Mouse (Mus musculus) CH12F3 (cell line): Measurements from ENCODE around the gene Got2.

ENCODE experiments used
- in situ Hi-C: fragments of 300-500 bp; cut with MboI; formaldehyde crosslinking; loops from 2 replicates; pipeline ENCODE4 v1.14.3; 2020; ENCODE audit warnings: low sequenced_read_pairs

The Got2 gene

DNA sequence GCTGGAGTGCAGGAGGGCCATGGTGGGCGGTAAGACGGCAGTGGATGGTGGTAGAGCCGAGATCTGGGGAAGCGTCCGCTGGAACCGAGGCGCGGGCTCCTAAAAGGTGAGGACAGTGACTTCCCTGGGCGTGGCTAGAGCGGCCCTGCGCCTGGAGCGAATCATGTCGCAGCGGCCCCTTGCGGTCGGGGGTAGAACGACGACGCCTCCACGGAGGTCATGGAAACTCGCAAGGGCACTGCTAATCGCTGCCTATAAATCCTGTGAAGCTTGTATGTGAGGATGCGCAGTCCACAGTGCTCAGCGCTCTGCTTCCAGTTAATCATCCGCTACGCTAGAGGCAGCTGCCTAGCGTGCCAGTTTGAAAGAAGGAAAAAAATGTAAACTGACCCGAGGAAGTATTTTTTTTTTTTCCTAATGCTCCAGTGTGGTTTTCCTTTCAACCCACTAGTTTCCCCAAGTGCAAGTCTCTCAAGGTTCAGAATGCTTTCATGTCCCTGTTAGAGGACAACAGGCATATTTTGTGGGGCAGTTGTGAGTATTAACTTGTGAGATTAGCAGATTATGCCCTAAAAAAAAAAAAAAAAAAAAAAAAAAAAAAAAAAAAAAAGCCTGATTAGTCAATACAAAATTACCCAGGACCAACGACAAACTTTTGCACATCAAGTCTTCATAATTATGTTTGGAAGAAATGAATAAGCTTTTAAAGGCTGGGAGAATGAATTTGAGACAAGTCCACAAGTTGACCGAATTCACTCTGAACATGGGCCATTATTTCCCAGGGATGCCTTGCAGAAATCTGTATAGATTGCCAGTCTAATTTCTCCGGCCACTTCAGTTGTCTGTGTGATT, at the start of gene Got2:
Gene Got2, minus strand, starts transcription at position 263 of the 852 bp plus-strand sequence.
- in situ Hi-C loops, result no loop called here

DNA sequence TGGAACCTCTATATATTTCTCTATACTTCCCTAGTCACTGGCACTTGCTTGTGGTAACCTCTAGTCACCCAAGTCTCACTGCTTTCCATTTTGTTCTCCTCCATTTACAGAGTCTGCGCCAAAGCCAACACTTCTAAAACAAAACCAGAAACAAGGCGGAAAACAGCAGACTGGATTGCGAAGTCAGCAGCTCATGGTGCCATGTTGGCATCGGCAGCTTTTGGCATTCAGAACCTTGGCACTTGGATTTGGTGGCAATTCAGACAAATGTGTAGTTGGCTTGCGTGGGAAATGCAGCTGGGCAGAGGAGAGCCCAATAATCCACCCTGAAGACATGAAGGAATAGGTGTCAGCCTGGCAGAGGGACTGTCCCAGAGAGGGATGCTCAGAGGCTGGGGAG, 44.5 kb upstream of the Got2 start:
- in situ Hi-C loops, result no loop called here

DNA sequence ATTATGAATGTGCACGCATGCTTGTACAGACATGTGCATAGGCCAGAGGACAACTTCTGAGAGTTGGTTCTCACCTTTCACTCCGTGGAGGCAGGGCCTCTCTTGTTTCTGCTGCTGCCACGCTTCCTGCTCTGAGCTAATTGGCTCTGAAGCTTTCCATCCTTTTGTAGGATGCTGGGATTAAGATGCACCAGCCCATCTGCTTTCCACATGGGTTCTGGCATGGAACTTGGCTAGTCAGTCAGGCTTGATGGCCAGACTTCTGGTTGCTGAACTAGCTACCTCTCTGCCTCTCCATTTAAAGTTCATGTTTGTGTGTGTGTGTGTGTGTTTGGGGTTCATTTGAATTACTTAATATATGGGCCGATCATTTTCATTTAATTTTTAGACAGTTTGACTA, 41.5 kb upstream of the Got2 start:
- in situ Hi-C loops, result no loop called here

DNA sequence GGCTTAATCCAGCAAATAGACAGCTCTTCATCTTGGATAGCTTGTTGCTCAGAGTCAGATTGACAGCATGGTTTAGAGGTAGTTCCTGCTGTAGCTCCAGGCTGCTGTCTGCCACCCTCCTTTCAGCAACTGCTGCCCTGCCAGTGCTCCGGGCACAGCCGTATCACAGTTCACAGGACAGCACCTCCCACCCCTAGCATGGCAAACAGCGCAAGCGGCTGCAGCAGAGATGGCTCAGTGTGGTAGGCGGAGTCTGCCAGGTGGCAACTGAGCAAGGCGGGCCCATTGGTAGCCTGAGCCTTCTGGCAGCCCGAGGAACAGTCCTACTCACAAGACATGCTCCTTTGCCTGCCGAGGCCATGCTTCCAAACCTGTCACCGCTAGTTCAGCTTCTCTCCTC, 27.8 kb upstream of the Got2 start:
- in situ Hi-C loops, result loop anchor here (25.0 kb wide), 1 partner anchor 304 kb away; no protein-coding TSS in a partner anchor

DNA sequence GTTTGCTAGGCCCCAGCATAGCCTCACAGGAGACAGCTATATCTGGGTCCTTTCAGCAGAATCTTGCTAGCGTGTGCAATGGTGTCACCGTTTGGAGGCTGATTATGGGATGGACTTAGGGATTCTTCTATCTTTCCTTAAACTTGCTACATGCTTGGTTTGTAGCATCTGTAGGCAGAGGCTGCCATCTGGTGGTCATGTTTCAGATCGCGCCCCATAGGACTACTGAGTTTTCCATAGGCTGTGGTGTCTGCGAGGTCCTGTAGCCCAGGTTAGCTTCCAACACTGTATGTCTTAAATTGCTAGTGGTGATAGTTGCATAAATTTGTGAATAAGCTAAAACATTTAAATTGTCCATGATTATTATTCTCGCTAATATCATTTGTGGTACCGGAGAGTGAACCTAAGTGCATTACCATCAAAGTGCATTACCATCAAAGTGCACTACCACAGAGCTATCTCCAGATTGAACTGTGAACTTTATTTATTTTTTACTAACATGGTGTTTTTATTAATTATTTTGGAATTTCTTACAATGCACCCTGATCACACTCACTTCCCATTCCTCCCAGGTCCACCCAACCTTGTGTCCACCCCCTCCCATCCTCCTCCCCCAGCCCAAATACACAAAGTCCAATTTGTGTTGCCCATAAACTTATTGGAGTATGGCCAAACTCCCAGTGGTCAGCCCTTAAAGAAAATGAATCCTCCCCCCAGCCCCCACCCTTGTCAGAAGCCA, 26.7 kb upstream of the Got2 start:
- in situ Hi-C loops, result loop anchor here (25.0 kb wide), 1 partner anchor 303 kb away; no protein-coding TSS in a partner anchor

DNA sequence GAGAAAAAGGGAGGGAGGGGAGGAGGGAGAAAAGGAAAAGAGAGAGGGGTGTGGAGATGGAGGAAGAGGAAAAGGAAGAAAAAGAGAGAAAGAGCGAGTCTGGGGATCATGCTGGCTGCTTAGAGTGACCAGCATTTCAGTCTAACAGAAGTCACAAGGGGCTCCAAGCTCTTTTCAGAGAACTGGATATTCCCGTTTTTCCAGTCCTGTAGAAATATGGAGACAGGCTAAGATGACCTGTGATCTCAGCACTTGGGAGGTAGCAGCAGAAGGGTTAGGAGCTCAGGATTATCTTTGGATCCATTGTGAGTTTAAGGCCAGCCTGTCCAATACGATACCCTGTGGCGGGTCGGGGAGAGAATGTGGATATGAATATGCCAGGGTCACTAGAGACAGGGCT, 22.9 kb upstream of the Got2 start:
- in situ Hi-C loops, result loop anchor here (25.0 kb wide), 1 partner anchor 299 kb away; no protein-coding TSS in a partner anchor

DNA sequence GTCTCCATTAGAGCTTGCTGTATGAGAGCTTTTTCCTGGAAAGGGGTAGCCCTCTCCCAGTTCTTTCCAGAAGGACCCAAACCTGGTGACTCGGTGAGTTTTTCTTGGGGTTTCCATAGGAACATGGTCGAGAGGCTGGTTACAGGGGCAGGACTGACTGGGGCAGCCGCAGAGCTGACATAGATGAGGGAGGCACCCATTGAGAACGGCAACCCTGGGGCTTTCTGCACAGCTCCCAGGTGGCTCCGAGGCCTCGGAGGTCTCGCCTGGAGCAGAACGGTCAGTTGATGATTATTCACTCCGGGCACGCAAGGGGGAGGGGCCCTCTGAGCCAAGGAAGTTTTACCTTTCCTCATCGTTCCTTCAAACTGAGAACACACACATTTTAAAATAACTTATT, 19.5 kb upstream of the Got2 start:
- in situ Hi-C loops, result loop anchor here (25.0 kb wide), 1 partner anchor 296 kb away; no protein-coding TSS in a partner anchor

DNA sequence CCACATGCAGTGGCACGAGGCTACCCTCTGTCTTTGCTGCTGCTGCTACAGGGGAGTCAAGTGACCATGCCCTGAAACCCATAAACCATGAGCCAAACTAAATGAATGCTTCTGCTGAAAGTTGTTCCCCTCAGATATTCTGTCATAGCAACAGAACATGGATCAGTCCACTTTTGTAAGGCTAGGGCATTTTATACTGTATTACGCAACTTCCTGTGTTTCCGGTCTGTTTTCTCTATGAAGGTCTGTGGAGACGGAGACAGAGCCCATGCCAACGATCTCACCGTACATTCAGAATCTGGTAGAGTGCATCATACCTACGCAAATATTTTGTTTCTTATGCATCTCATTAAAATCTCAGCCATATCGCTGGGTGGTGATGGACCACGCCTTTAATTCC, 18.4 kb upstream of the Got2 start:
- in situ Hi-C loops, result loop anchor here (25.0 kb wide), 1 partner anchor 294 kb away; no protein-coding TSS in a partner anchor

DNA sequence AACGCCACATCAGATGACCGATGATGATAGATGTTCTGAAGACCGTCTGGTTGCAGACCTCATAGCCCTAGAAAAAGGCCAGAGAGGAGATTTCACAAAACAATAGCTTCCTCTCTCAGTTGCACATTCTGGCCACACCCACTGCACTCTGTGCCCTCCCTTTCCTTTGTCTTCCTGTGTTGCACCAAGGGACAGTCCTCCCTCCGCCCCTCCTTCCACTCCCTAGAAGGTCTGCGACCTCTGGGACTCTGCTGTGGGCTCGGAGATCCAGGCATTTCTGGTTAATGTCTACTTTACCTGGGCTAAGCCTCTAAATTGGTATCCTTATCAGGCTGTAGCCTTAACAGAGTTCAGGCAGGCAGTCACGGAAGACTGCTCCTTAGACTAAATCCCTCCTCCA, 13.5 kb upstream of the Got2 start:
- in situ Hi-C loops, result loop anchor here (25.0 kb wide), 1 partner anchor 290 kb away; no protein-coding TSS in a partner anchor

DNA sequence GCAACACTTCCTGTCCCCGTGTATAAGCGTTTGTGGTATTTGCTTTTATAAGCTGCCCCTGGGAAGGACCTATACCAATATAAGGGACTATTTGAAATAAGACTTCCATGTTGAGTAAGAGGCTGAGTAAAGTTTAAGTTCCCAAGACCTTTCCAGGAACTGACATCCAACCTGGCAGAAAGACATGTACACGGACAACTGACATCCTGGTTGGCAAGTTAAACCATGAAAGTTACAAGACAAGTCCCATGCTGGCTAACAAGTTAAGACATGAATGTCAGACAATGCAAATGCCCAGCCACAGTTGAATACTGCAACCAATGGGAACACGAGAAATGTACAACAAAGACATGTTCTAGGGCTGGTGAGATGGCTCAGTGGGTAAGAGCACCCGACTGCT, 5.4 kb upstream of the Got2 start:
- in situ Hi-C loops, result no loop called here

DNA sequence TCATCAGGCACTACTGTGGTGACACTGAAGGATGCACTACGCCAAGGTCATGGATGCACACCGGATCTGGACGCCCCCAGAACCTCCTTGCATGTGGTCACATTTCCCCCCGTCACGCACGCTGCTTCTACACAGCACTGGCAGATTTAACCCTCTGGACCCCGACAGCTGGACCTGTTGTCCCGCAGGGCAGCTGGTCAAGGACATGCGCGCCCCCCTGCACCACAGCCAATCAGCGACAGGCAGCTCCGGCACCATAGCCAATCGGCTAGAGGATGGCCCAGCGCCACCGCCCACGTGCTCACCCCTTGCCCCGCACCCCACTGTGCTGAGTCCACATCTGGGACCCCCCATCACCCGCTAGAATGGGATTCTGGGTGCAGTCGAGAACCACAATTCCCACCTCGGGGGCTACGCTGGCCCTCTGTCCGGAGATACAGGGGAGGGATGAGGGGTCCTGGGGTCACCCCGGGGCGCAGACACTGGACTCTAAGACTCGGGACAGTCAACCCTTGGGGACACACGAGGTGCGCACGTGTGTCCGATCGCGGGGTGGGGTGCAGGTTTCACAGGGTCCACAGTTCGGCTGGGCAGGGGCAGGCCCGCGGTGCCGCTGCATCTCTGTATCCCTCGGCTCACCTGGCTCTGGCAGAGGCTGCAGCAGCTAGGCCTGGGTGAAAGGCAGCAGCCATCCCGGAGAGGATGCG, 616 bp downstream of the Got2 start:
- in situ Hi-C loops, result no loop called here

DNA sequence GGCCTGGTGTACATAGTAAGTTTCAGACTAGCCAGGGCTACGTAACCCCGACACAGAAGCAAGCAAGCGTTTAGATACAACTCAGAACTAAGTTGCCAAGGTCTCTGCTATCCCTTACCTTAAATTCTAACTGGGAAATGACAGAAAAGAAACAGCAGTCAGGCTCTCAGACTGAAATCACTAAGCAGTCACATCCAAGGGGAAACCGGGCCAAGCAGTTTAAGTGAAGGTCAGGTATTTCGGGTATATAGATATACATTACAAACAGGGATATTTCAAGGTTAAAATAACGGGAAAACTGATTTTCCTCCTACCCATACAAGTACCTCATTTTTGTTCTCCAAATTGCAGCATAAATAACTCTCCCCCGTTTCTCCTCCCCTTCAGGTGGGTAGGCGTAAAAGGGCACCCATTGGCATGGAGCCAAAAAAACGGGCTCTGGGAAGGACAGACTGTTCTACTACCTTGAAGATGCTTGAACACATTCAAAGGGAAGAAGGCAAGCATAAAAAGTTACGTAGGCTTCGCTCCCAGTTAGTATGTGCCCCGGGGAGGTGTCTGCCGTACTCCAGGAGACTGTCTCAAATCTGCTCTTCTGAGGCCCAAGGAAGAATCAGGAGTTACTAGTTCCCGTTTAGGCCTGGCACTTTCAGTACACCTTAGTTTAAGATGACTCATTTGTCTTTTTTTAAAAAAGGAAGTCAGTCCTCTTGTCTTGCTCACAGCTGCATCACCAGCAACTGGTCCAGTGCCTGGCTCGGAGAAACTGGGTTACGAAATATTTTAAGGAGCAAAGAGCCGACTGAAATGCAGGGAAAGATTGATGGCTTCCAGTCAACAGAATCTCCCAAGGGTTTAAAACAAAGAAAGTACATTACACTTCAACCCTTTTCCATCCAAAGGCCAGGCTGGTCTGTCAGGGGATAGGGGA, 1.4 kb downstream of the Got2 start:
- in situ Hi-C loops, result no loop called here

DNA sequence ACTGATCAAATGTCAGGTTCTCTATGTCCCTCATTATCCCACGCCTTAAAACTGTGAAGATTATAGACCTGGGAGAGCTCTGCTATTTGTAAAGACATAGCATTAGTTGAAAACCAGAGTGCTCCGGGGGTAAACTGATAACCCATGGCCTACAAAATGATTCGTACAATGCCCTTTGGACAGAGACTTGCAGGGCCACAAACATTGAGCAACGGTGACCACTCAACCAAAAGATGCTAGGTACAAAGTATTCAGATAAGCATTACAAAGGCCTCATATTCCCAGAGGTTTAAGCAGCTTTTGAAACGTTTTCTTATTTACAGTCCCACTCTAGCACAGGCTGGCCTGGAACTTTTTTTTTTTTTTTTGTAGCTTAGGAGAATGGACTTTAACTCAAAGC, 2.4 kb downstream of the Got2 start:
- in situ Hi-C loops, result no loop called here

DNA sequence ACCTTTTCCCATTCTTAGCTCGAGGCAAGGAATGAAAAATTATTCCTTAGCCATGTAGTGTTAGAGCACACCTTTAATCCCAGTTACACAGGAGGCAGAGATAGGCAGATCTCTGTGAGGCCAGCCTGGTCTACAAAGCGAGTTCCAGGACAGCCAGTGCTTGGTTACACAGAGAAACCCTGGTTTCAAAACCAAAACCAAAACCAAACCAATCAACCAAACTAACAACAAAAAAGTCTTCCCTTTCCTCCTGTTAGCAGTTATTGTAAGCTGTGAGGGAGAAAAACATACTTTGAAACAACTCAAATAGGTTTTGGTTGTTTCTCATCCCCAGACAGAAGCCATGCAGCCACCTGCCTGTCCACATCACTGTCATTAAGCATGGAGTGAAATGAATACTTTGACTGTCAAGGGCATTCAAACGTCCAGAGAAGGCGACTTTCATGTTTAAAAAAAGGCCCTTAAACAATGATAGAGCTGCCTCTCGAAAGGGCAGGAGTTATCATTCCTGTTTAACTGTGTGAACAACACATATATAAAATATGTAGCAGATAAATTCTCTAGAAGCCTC, 3.0 kb downstream of the Got2 start:
- in situ Hi-C loops, result no loop called here

DNA sequence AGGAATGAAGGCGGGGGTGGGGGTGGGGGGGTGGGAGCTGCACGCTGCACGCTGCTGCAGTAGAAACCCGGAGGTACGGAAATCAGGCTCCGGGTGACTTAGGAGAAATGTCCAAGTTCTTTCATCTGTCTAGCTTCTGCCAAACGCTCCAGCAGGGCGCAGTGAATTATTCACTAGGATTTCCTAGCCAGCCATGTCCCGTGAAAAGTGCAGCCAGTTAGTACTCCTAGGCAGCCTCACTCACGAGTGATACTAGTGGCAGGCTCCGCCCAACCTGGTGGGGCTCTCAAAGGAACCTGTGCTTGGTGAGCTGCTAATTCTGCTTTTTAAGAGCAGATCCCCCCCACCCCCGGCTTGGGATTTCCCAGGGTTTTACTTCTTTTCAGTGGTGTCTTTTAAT, 3.9 kb downstream of the Got2 start:
- in situ Hi-C loops, result no loop called here

DNA sequence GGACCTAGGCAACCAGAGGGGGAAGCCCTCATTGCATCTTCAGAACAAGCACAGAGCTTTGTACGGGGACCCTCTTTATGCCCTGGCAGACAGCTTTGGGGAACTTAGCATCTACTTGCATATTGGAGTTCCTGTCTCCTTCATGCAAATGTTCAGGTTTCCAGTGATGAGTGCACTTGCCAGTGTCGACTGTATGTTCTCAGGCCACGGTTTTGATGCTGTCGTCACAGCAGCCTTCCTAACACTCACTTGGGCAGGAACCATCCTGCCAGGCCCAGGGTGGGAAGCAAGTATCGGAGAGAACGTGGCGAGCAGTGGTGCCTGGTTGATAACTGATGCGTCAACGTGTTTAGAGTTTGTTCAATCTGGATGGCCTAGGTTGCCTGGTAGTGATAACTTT, 6.2 kb downstream of the Got2 start:
- in situ Hi-C loops, result no loop called here

DNA sequence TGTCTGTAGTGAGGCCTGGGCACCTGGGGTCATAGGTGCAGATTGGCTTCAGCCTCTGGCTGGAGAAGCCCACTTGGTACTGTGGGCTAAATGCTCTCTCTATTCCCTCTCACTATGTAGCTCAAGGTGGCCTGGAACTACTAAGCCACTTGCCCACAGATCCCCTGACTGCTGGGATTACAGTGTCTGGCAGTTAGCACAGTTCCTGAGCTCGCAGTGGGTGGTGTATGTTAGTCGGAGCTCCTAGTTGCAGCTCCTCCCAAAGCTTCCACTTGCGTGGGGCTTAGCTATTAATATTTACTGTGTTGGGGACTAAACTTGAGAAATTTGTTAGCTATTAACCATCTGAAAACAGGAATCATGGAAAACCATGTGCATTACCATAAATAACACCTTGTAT, 6.8 kb downstream of the Got2 start:
- in situ Hi-C loops, result no loop called here

DNA sequence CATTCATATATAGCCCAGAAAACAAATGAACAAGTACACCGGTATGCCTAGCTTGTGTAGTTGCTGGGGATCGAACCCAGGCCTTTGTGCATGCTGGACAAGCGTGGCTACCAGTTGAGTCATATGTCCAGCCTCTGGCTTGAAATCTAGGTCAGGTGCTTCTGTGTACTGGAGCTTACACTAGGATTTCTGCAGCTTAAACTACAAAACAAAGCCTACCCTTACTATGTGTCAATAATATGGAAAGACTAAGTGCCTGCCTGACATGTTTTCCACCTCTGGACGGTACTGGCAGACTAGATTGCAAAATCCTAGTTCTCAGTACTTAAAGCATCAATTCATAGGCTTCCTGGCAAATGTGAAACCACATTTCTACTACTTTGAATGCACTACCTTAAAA, 8.5 kb downstream of the Got2 start:
- in situ Hi-C loops, result no loop called here

DNA sequence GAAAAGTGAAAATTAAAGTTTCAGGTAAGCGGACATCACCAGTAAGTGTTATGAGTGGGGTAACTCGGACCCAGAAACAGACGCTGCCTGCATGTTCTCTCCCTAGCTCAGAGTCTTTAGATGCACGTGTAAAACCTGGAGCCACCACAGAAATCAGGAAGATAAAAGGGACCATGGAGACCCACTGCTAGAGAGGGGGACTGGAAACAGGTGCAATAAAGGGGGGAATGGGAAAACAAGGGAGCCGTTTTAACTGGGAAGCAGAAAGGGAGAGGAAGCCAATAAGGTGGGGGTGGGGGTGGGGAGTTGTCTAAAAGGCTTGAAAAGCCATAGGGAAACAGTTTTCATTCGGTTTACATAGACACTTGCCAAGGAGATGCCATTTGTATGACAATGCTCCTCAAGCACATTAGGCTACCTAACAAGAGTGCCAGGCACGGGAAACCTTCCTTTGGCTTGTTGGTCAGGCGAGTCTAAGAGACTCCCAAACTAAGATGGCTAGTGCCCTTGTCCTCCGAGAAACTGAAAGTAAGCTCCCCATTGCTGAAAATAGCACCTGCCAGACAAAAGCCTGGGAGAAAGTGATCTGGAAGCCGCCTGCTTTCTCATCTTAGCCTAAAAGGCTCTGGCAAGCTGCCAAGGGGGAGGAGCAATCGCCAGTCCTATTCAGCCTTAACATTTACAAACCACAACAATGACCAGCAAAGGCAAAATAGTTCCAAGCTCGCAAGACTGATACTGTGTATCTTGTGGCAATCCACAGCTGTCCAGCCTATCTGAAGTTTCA, 10.0 kb downstream of the Got2 start:
- in situ Hi-C loops, result no loop called here
